Mouse (Mus musculus): Measurements from ENCODE around the gene Inava. TPM values are rescaled to one million over a fixed set of nuclear protein-coding genes. Genes with fewer than 3 reads are reported as not detected.

Inava gene
- polyA plus RNA-seq, 1 experiment from 2014 or later: 2.6 TPM

- peaks cover 48% of the 10 kb centered on the region for H3K4me1 ChIP-seq (ENCODE audit: control insufficient read depth, insufficient read depth, low read length)
- ATAC-seq (ENCODE audit: low FRiP score, low TSS enrichment): no peak
- WGBS: 71% methylated on average over 4 of the region's 4 CpGs
Measured at GRCm38 (mm10) chr1:136227870-136228269, 6.2 kb downstream of the Inava start.

GRCm38 (mm10) chr1:136226626-136227025 is 7.4 kb downstream of the Inava start:
- 95% methylated on average over 8 of the region's 8 CpGs for WGBS
- peaks cover 37% of the 10 kb centered on the region for H3K4me1 ChIP-seq (ENCODE audit: control insufficient read depth, insufficient read depth, low read length)
- no peak overlapping the region for H3K4me2 ChIP-seq (ENCODE audit: low read length)
- H3K4me3 ChIP-seq (replicated peaks; ENCODE audit: low read depth, low read length): no peak overlapping the region
- no peaks in the 10 kb centered on the region; the same call in 1 of the 2 replicates for H3K36me3 ChIP-seq (ENCODE audit: control insufficient read depth, insufficient read depth, low read length)
- no peak for ATAC-seq (ENCODE audit: low FRiP score, low TSS enrichment)
- DNase-seq: no peak
- no peaks in the 10 kb centered on the region for H3K9me3 ChIP-seq (ENCODE audit: control insufficient read depth, low read length)
- no peak overlapping the region for H3K27ac ChIP-seq (replicated peaks; ENCODE audit: low read depth, low read length)
- H3K27me3 ChIP-seq (ENCODE audit: control insufficient read depth, insufficient read depth, low read length): 0 out of 2 replicates have a peak, but pooled peaks cover 4% of the 10 kb centered on the region
- H3K9ac ChIP-seq (replicated peaks; ENCODE audit: low read length): no peak overlapping the region

More at GRCm38 (mm10) chr1:136227870-136228269, 6.2 kb downstream of the Inava start:
- no peaks in the 10 kb centered on the region; the same call in 1 of the 2 replicates for H3K36me3 ChIP-seq (ENCODE audit: control insufficient read depth, insufficient read depth, low read length)
- H3K4me2 ChIP-seq (ENCODE audit: low read length): no peak overlapping the region
- DNase-seq: no peak
- no peaks in the 10 kb centered on the region for H3K9me3 ChIP-seq (ENCODE audit: control insufficient read depth, low read length)
- no peak overlapping the region for H3K4me3 ChIP-seq (replicated peaks; ENCODE audit: low read depth, low read length)
- peaks cover 10% of the 10 kb centered on the region; the same call in 1 of the 2 replicates for H3K27me3 ChIP-seq (ENCODE audit: control insufficient read depth, insufficient read depth, low read length)
- H3K27ac ChIP-seq (replicated peaks; ENCODE audit: low read depth, low read length): no peak overlapping the region
- no peak overlapping the region for H3K9ac ChIP-seq (replicated peaks; ENCODE audit: low read length)

GRCm38 (mm10) chr1:136225846-136226245 is 8.2 kb downstream of the Inava start:
- Histone ChIP-seq H3K27ac (replicated peaks; ENCODE audit: low read depth, low read length) (no peak overlapping the region), H3K9ac (replicated peaks; ENCODE audit: low read length) (no peak overlapping the region), H3K4me3 (replicated peaks; ENCODE audit: low read depth, low read length) (no peak overlapping the region), H3K4me2 (ENCODE audit: low read length) (no peak overlapping the region), H3K9me3 (ENCODE audit: control insufficient read depth, low read length) (no peaks in the 10 kb centered on the region), H3K4me1 (ENCODE audit: control insufficient read depth, insufficient read depth, low read length) (peaks cover 32% of the 10 kb centered on the region), H3K27me3 (ENCODE audit: control insufficient read depth, insufficient read depth, low read length) (0 out of 2 replicates have a peak, but pooled peaks cover 4% of the 10 kb centered on the region), H3K36me3 (ENCODE audit: control insufficient read depth, insufficient read depth, low read length) (no peaks in the 10 kb centered on the region; the same call in 1 of the 2 replicates)
- WGBS: 88% methylated on average over 8 of the region's 8 CpGs
- DNase-seq (no peak), ATAC-seq (ENCODE audit: low FRiP score, low TSS enrichment) (no peak)

GRCm38 (mm10) chr1:136223758-136224342 is 10.2 kb downstream of the Inava start:
- H3K4me1 ChIP-seq (ENCODE audit: control insufficient read depth, insufficient read depth, low read length): peaks cover 15% of the 10 kb centered on the region
- no peak overlapping the region for H3K4me2 ChIP-seq (ENCODE audit: low read length)
- no peak overlapping the region for H3K27ac ChIP-seq (replicated peaks; ENCODE audit: low read depth, low read length)
- no peak overlapping the region for H3K9ac ChIP-seq (replicated peaks; ENCODE audit: low read length)
- DNase-seq (no peak), ATAC-seq (ENCODE audit: low FRiP score, low TSS enrichment) (no peak)
- H3K4me3 ChIP-seq (replicated peaks; ENCODE audit: low read depth, low read length): no peak overlapping the region
- no peaks in the 10 kb centered on the region for H3K27me3 ChIP-seq (ENCODE audit: control insufficient read depth, insufficient read depth, low read length)
- H3K9me3 ChIP-seq (ENCODE audit: control insufficient read depth, low read length): no peaks in the 10 kb centered on the region
- WGBS: 94% methylated on average over 10 of the region's 10 CpGs
- peaks cover 4% of the 10 kb centered on the region; the same call in 1 of the 2 replicates for H3K36me3 ChIP-seq (ENCODE audit: control insufficient read depth, insufficient read depth, low read length)

GRCm38 (mm10) chr1:136222386-136222785 is 11.7 kb downstream of the Inava start:
- no peak overlapping the region for H3K4me3 ChIP-seq (replicated peaks; ENCODE audit: low read depth, low read length)
- DNase-seq: no peak
- H3K4me2 ChIP-seq (ENCODE audit: low read length): no peak overlapping the region
- H3K36me3 ChIP-seq (ENCODE audit: control insufficient read depth, insufficient read depth, low read length): peaks cover 11% of the 10 kb centered on the region
- no peak for ATAC-seq (ENCODE audit: low FRiP score, low TSS enrichment)
- no peak overlapping the region for H3K27ac ChIP-seq (replicated peaks; ENCODE audit: low read depth, low read length)
- H3K9me3 ChIP-seq (ENCODE audit: control insufficient read depth, low read length): no peaks in the 10 kb centered on the region
- 0 out of 2 replicates have a peak, but pooled peaks cover 3% of the 10 kb centered on the region for H3K4me1 ChIP-seq (ENCODE audit: control insufficient read depth, insufficient read depth, low read length)
- no peak overlapping the region for H3K9ac ChIP-seq (replicated peaks; ENCODE audit: low read length)
- WGBS: 92% methylated on average over 10 of the region's 10 CpGs
- no peaks in the 10 kb centered on the region for H3K27me3 ChIP-seq (ENCODE audit: control insufficient read depth, insufficient read depth, low read length)

GRCm38 (mm10) chr1:136220037-136220871 is 13.8 kb downstream of the Inava start:
- H3K27me3 ChIP-seq (ENCODE audit: control insufficient read depth, insufficient read depth, low read length): no peaks in the 10 kb centered on the region
- ATAC-seq (ENCODE audit: low FRiP score, low TSS enrichment) (no peak), DNase-seq (no peak)
- H3K9ac ChIP-seq (replicated peaks; ENCODE audit: low read length): no peak overlapping the region
- H3K4me2 ChIP-seq (ENCODE audit: low read length): no peak overlapping the region
- no peak overlapping the region for H3K27ac ChIP-seq (replicated peaks; ENCODE audit: low read depth, low read length)
- H3K4me3 ChIP-seq (replicated peaks; ENCODE audit: low read depth, low read length): no peak overlapping the region
- 0 out of 2 replicates have a peak, but pooled peaks cover 3% of the 10 kb centered on the region for H3K4me1 ChIP-seq (ENCODE audit: control insufficient read depth, insufficient read depth, low read length)
- peaks cover 20% of the 10 kb centered on the region for H3K36me3 ChIP-seq (ENCODE audit: control insufficient read depth, insufficient read depth, low read length)
- no peaks in the 10 kb centered on the region for H3K9me3 ChIP-seq (ENCODE audit: control insufficient read depth, low read length)
- 88% methylated on average over 10 of the region's 10 CpGs for WGBS

- Histone ChIP-seq H3K27me3 (ENCODE audit: control insufficient read depth, insufficient read depth, low read length) (no peaks in the 10 kb centered on the region), H3K9me3 (ENCODE audit: control insufficient read depth, low read length) (no peaks in the 10 kb centered on the region), H3K9ac (replicated peaks; ENCODE audit: low read length) (no peak overlapping the region), H3K4me1 (ENCODE audit: control insufficient read depth, insufficient read depth, low read length) (no peaks in the 10 kb centered on the region), H3K4me2 (ENCODE audit: low read length) (no peak overlapping the region), H3K36me3 (ENCODE audit: control insufficient read depth, insufficient read depth, low read length) (peaks cover 22% of the 10 kb centered on the region), H3K4me3 (replicated peaks; ENCODE audit: low read depth, low read length) (no peak overlapping the region), H3K27ac (replicated peaks; ENCODE audit: low read depth, low read length) (no peak overlapping the region)
- ATAC-seq (ENCODE audit: low FRiP score, low TSS enrichment): no peak
- DNase-seq: no peak
- WGBS: 69% methylated on average over 15 of the region's 15 CpGs
Measured at GRCm38 (mm10) chr1:136214304-136214703, 19.8 kb downstream of the Inava start.

GRCm38 (mm10) chr1:136212803-136213202 is 21.3 kb downstream of the Inava start, which contains the start of gene Mroh3:
TSS of gene Mroh3 (minus strand) at chr1:136212828.
- H3K4me3 ChIP-seq (replicated peaks; ENCODE audit: low read depth, low read length): no peak within 1 kb of the TSS
- 45% methylated on average over 3 of the region's 3 CpGs for WGBS
- no peak within 1 kb of the TSS for H3K9ac ChIP-seq (replicated peaks; ENCODE audit: low read length)
- H3K36me3 ChIP-seq (ENCODE audit: control insufficient read depth, insufficient read depth, low read length): peaks cover 12% of the 10 kb centered on the region; the same call in 1 of the 2 replicates
- DNase-seq (peak; percentile 68), ATAC-seq (ENCODE audit: low FRiP score, low TSS enrichment) (no peak; the same call in 1 of the 2 replicates)
- no peaks in the 10 kb centered on the region for H3K27me3 ChIP-seq (ENCODE audit: control insufficient read depth, insufficient read depth, low read length)
- H3K27ac ChIP-seq (replicated peaks; ENCODE audit: low read depth, low read length): no peak within 1 kb of the TSS
- no peak within 1 kb of the TSS for H3K4me2 ChIP-seq (ENCODE audit: low read length)
- H3K9me3 ChIP-seq (ENCODE audit: control insufficient read depth, low read length): no peaks in the 10 kb centered on the region
- H3K4me1 ChIP-seq (ENCODE audit: control insufficient read depth, insufficient read depth, low read length): no peaks in the 10 kb centered on the region
